Mouse (Mus musculus): ENCODE data around the gene Otub2.

- TF ChIP-seq CTCF (IDR thresholded peaks at IDR 0.05; ENCODE audit: low read depth, low read length) (no peak), TAL1 (conservative IDR thresholded peaks at IDR 0.05; ENCODE audit: low read depth, low read length) (no peak), GATA1 (IDR thresholded peaks at IDR 0.05; ENCODE audit: borderline replicate concordance, low read length) (no peak)
These were observed 15.6 kb downstream of the Otub2 start for GRCm38 (mm10) chr12:103404131-103404530.

Data from G1E (cell line).